Mouse (Mus musculus): ENCODE results near the gene Palld.

DNA sequence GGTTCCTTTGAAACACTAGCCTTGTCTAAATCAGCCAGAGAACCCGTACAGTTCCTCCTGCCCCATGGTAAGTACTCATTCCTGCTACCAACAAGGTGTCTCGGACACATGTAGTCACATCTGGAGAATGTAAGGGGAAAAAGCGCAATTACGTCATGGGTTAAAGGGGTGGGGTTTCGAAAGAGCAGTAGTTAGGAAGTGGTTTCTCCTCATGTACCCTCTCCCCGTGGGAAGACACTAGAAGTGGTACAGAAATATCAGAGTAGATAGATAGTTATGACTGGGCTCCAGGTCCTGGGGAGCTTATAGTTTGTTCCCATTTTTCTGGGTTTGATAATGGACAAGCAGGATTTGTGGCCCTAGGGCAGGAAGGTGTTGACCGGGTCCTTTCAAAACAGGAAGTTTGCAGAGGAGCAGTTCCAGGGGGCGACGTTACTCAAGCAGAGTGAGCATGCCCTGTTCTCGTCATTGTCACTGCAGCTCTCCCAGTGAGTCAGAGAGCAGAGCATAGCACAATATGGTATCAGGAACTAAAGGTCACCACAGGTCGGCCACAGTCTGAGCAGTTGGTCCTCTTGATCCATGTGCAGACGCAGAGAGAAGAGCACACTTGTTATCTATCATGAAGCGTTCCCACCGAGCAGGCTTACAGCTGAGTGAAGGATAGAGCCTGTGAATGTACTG lies 384.8 kb downstream of the Palld start:
- TF ChIP-seq GATA1 (IDR thresholded peaks at IDR 0.05; ENCODE audit: borderline replicate concordance, low read length) = no peak
- no peak for TF ChIP-seq FLI1 (IDR thresholded peaks at IDR 0.05; ENCODE audit: low read length)
